Mouse (Mus musculus) cerebellum, adult 2 months (tissue): ENCODE results near the gene Arhgef25.
"Not testable (repeated sequence)": the region's sequence is repeated elsewhere in the genome, so short reads cannot be mapped to it uniquely, and the experiment has no call there.

Experiments used
- CTCF ChIP-seq: fragments of 200-500 bp; IDR thresholded peaks from 2 replicates; pipeline ENCODE4 v1.5.1; 2011; ENCODE audit warnings: low read depth, mild to moderate bottlenecking, control low read depth, low read length, moderate library complexity, borderline replicate concordance; ENCODE audit not compliant: insufficient read depth
- POLR2A ChIP-seq: fragments of 200-500 bp; IDR thresholded peaks from 2 replicates; pipeline ENCODE4 v1.6.1; 2011; ENCODE audit warnings: low read length, control low read depth, borderline replicate concordance; ENCODE audit not compliant: insufficient read depth

DNA sequence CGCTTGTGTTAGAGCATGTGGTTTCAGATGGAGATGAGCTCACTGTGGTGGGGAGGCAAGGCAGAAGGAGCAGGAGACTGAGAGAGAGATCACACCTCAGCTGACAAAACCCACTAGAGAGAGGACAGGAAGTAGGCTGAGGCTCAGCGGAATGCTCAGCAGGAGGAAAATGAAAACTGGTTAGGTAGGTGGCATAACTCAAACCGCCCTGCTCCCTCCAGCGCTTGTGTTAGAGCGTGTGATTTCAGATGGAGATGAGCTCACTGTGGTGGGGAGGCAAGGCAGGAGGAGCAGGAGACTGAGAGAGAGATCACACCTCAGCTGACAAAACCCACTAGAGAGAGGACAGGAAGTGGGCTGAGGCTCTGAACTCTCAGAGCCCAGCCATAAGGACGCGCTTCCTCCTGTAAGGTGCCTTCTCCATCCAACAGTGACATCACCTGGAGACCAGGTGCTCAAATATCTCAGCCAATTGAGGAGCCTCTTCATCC lies 27.1 kb downstream of the Arhgef25 start:
- not testable (repeated sequence) for TF ChIP-seq CTCF, POLR2A
